Mouse (Mus musculus): ENCODE measurements around the gene Gabpb2.

GRCm38 (mm10) chr3:95164256-95164550 is 53.5 kb downstream of the Gabpb2 start:
- TF ChIP-seq POLR2A (IDR thresholded peaks at IDR 0.05; ENCODE audit: insufficient read depth, low read length) = no peak
- TF ChIP-seq EP300 (IDR thresholded peaks at IDR 0.05; ENCODE audit: insufficient read depth, low read depth, low read length) = no peak

All from ES-Bruce4 (cell line).